Mouse (Mus musculus): ENCODE data around the gene Gjb5. TPM values are rescaled to one million over a fixed set of nuclear protein-coding genes. Genes with fewer than 3 reads are reported as not detected.

Gjb5 gene
- total RNA-seq, 2 experiments from 2014 or later = not detected

- ATAC-seq (replicated peaks; ENCODE audit: low FRiP score, poor library complexity, severe bottlenecking) = no peak
These were observed 4.0 kb downstream of the Gjb5 start, which contains the start of gene Gjb4 for GRCm38 (mm10) chr4:127353951-127354438. Gene Gjb4 (minus strand): TSS chr4:127354081.

- no peak for ATAC-seq (replicated peaks; ENCODE audit: low FRiP score, poor library complexity, severe bottlenecking)
These were observed 5.4 kb downstream of the Gjb5 start for GRCm38 (mm10) chr4:127352594-127352993.

DNA sequence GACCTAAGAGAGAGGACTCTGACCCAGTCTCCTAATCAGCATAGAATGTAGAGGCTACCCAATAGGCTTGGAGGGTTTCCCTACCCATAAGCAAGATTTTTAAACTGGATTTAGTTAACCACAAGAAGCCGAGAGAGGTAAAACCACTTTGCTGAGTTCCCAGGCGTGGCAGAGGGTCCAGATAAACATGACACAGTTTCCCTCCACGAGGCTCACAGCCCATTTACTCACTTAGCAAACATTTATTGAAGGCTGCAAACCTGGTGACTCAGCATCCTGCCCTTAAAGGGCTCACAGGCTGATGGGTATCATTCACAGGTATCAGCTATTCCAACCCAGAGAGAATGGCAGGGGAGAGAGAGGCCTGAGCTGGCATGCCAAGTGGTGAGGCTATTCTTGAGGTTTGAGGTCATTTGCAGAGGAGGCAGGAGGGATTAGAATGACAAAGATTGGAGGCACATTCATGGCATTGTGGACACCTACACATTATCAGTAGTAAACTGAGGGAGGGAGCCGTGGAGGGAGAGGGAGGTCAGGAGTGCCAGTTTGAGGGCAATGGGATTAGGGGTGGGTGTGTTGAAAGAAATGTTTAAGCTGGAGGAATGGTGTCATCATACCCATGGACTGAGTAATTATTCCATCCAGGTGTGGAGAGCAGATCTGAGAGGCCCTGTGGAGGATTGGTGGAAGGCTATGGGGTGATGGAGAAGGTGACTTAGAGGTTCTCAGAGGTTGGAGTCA, 8.3 kb downstream of the Gjb5 start:
- no peak for ATAC-seq (replicated peaks; ENCODE audit: low FRiP score, poor library complexity, severe bottlenecking)

DNA sequence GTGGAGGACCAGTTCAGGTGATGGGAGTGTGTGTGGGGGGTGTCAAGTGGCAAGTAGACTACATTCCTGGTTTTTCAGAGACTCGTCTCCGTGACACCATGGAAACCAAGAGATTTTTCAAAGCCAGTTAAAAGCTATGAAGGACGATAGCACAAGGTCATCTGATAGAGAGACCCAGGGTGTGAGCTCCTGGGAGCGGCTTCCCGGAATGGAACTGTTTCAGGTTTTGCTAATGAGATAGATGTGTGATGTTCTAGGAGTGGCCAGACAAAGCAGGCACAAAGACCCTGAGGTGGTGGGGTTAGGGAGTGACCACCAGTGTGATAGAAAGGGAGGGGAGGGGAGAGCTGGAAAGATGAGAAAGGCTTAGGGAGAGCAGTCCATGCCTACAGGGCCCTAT, 13.0 kb downstream of the Gjb5 start:
- no peak for ATAC-seq (replicated peaks; ENCODE audit: low FRiP score, poor library complexity, severe bottlenecking)

DNA sequence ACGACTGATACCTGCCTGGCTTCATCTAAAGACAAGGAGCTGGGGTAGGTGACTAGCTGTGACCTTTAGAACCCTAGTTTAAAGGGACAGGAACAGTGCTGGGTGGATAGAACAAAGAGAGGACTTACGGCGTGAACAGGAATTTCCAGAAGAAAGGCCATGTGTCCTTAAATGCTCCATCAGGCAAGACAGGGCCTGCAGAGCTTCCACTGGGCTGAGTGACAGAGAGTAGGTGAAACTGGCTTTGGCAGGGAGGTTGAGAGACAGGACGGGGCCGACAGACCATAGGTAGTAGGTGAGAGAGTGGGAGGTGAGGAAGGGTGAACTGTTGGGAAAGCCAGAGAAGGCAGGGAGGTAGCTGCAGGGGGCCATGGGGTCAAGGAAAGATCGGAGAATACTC, 16.6 kb downstream of the Gjb5 start:
- no peak for ATAC-seq (replicated peaks; ENCODE audit: low FRiP score, poor library complexity, severe bottlenecking)

DNA sequence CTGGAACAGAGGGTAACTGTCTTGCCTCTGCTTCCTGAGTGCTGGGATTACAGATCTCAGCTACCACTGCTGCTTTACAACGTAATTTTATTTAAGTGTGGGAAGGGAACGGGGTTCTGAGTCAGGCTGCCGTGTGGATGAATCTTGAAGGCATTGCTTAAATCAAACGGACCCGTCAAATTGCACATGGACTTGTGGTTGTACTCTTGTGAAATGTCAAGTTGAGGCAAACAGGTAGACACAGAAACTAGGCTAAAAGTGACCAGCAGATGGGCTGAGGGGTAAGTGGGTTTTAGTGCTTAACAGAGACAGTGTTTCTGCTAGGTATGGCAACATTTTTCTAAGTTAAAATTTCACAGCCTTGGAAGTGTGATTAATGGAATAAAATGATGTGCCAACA, 20.3 kb downstream of the Gjb5 start:
- ATAC-seq (replicated peaks; ENCODE audit: low FRiP score, poor library complexity, severe bottlenecking) = no peak

- ATAC-seq (replicated peaks; ENCODE audit: low FRiP score, poor library complexity, severe bottlenecking) = no peak
These were observed 23.0 kb downstream of the Gjb5 start for GRCm38 (mm10) chr4:127334870-127335504.

DNA sequence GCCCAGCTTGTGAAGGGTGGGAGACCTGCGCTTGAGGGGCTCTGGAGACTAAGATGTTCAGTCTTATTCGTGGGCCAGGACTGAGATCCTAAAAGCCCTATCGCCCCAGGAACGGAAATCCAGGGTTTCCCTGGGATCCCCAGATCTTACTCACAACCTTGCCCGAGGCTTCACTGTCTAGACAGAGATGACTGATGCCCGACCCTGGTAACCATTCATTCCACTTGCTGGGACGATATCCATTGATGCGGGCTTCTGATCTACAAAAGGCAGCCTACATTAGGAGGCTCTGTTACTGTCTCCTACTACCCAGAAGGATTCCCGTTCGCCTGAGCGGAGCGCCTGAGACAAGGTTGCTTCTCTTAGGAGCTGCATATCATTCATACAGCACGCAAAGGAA, 26.8 kb downstream of the Gjb5 start:
- no peak for ATAC-seq (replicated peaks; ENCODE audit: low FRiP score, poor library complexity, severe bottlenecking)

GRCm38 (mm10) chr4:127330181-127331100, 27.5 kb downstream of the Gjb5 start, which contains the start of gene Gjb3:
Gene Gjb3 (minus strand): TSS chr4:127330844.
- no peak for ATAC-seq (replicated peaks; ENCODE audit: low FRiP score, poor library complexity, severe bottlenecking)

DNA sequence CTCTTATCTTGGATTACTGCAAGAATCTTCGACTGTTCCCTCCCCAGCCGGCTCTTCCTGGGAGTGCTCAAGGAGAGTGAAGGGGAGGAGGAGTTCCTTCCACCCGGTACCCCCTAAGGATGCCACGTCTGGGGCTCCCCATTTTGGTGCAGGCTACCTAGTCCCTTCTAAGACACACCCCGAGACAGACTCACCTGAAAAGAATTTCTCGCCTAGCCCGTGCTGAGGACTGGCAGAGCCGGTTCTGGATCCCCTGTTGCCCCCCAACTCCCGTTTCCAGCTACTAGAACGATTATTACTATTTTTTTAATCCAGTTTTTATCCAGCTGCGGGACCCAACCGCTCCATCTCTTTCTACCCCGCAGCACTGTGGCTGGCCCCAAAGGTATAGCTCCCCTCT, 28.2 kb downstream of the Gjb5 start:
- ATAC-seq (replicated peaks; ENCODE audit: low FRiP score, poor library complexity, severe bottlenecking) = no peak

- ATAC-seq (replicated peaks; ENCODE audit: low FRiP score, poor library complexity, severe bottlenecking) = no peak
These were observed 28.9 kb downstream of the Gjb5 start for GRCm38 (mm10) chr4:127329046-127329445.

GRCm38 (mm10) chr4:127328378-127328777, 29.6 kb downstream of the Gjb5 start:
- no peak for ATAC-seq (replicated peaks; ENCODE audit: low FRiP score, poor library complexity, severe bottlenecking)

DNA sequence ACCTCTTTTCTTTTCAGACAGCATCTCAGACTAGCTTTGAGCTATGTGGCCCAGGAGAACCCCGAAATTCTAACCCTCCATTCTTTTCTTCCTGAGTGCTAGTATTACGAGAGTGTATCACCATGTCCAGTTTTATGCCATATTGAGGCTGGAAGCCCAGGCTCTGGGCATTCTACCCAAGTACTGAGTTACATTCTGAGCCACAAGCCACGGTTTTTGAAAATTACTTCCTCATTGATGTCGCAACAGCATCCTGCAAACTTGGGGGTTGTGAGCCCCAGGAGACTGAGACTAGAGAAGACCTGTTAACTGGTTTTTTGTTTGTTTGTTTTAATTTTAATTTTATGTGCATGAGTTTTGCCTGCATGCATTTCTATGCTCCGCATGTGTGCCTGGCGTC, 30.2 kb downstream of the Gjb5 start:
- ATAC-seq (replicated peaks; ENCODE audit: low FRiP score, poor library complexity, severe bottlenecking) = no peak

- ATAC-seq (replicated peaks; ENCODE audit: low FRiP score, poor library complexity, severe bottlenecking) = no peak
These were observed 30.7 kb downstream of the Gjb5 start for GRCm38 (mm10) chr4:127327258-127327657.

DNA sequence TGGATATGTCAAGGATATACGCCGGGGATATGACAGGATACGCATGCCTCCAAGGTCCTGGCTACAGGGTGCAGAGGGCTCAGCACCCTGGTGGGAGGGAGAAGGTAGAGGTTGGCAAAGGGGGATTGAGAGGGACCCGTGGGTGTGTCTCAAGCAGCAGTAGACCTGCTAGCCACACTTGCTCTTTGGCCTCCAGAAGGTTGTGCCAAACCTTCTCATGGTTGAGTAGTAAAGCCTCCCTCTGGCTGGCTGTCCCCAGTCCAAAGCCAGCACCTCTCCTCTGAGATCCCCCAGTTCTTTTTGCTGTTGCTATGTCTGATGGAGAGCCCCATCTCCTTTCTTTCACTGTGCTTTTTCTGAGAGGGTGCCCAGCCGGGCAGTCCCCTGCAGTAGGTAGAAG, 32.7 kb downstream of the Gjb5 start:
- no peak for ATAC-seq (replicated peaks; ENCODE audit: low FRiP score, poor library complexity, severe bottlenecking)

DNA sequence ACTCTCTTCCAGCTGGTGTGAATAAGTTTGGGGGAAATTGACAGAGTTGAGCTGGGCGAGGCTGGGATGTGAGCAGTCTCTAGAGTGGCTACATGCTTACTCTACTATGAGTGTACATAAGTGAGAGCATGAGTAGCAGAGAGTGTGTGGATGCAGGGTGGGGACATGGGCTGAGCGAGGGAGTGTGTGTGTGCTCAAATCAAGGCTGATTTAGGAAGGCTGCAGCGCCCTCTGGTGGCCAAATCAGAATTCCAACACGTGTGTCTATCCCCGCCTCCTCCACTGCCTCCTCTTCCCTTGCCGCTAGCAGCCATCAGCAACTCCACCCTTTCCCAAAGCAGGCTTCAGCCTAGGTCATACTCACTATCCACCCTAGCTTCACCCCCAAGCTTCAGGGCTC, 33.2 kb downstream of the Gjb5 start:
- no peak for ATAC-seq (replicated peaks; ENCODE audit: low FRiP score, poor library complexity, severe bottlenecking)

GRCm38 (mm10) chr4:127324296-127324695, 33.7 kb downstream of the Gjb5 start:
- ATAC-seq (replicated peaks; ENCODE audit: low FRiP score, poor library complexity, severe bottlenecking) = no peak

DNA sequence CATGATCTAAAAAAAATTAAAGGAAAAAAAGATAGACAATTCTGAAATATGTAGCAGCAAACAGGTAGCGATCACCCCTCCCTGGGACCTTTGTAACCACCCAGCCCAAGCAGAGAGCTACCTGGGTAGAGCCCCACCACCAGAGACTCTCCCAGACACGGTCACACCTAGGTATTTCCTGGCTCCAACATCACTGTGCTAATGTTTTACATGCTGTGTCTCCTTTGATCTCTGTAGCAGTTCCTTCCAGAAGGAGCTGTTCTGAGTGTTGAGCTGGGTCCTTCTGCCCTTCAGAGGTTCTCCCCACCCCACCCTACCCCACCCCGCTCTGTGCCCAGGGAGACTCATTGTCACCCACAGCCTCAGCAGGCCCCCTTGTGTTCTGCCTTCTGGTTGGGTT, 34.3 kb downstream of the Gjb5 start:
- no peak for ATAC-seq (replicated peaks; ENCODE audit: low FRiP score, poor library complexity, severe bottlenecking)

- ATAC-seq (replicated peaks; ENCODE audit: low FRiP score, poor library complexity, severe bottlenecking) = no peak
These were observed 38.4 kb downstream of the Gjb5 start for GRCm38 (mm10) chr4:127319613-127320012.

GRCm38 (mm10) chr4:127317143-127317542, 40.8 kb downstream of the Gjb5 start:
- no peak for ATAC-seq (replicated peaks; ENCODE audit: low FRiP score, poor library complexity, severe bottlenecking)

All from erythroid progenitor cell, adult 5-6 weeks (primary cell).